Mouse (Mus musculus) T-helper 17 cell (primary cell): ENCODE data around the gene Smarca2.

Experiments used
- in situ Hi-C, 2 experiments: fragments of 300-600 bp; cut with MboI, MseI; formaldehyde crosslinking; loops; 1 replicate in 1 of 2; 2 replicates in 1 of 2; pipeline ENCODE4 v1.15.1; 2025; ENCODE audit warnings: high pct_unique_total_duplicates in 2 of 2

Smarca2 gene

GRCm38 (mm10) chr19:26682731-26683130 is 77.9 kb downstream of the Smarca2 start:
- in situ Hi-C loops, result no loop called here

- in situ Hi-C loops, result no loop called here
Observed at GRCm38 (mm10) chr19:26683731-26684130, 78.9 kb downstream of the Smarca2 start.

DNA sequence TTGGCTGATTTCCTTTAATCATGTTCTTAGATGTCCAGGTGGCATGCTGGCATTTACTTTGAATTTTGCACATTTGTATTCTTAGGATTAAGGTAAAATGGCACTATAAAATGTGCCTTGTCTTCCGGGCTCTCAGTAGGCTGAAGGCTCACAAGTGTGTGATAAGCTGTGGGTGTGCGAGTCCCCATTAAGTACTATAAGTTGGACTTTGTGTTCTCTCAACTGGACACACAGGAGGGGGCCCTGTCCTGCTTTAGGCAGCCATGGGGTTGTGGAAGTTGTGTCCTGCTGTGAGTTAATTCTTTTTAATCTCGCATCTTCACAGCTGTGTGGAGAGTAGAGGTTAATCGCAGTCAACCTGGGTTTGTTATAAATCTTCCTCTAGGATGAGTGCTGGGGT is 85.7 kb downstream of the Smarca2 start:
- in situ Hi-C loops, result no loop called here

- in situ Hi-C loops, result no loop called here
Observed at GRCm38 (mm10) chr19:26697107-26697506, 92.3 kb downstream of the Smarca2 start.

DNA sequence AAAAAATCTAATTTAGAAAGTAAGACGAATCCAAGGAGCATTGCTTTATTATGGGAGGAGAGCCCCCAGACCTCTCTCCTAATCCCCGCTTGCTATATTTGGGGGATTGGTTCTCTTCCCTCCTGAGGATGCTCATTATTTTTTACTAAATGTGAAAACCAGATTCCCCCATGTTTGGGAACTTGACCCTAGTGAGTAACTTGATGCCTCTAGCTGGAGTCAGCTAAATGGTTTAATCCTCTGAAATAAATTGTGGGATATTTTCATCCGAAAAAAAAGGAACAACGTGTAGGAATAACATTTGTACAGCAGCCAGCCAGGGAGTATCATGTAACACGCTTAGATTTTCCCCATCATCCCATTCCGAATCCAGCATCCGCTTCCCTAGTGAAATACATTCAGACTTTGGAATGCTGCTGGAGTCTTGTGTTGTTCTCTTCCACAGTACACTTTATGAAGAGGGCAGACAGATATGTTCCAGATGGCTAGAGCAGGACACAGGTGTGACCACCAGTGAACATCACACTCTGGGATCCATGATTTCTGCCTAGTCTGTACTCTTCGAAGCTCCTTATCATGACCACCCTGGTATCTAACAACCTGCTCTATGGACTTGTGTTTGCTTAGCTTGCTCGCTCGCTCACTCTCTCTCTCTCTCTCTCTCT is 99.8 kb downstream of the Smarca2 start:
- in situ Hi-C loops, result loop anchor here in 1 of 2 experiments (5.0 to 10.0 kb wide), 2 partner anchors 87 to 680 kb away; no protein-coding TSS in a partner anchor

- in situ Hi-C loops, result loop anchor here in 1 of 2 experiments (10.0 kb wide), 1 partner anchor 682 kb away; no protein-coding TSS in a partner anchor
Observed at GRCm38 (mm10) chr19:26706910-26707309, 102.1 kb downstream of the Smarca2 start.

DNA sequence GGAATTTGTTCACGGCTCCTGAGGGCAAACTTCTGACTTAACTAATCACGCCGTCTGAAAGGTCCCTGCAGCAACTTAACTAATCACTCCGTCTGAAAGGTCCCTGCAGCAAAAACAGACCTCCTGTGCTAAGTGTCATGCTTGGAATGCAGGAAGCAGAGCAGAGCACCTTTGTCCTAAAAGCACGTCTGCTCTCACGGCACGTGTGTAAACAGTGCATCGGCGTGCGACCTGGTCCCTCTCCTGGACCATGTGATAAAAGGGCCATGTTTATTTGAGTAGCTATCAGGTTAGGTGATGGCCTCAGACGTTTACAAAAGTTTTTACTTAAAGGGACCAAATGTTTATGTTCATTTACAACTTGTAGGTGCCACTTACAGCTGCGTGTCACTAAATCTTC is 104.2 kb downstream of the Smarca2 start:
- in situ Hi-C loops, result loop anchor here in 1 of 2 experiments (10.0 kb wide), 1 partner anchor 684 kb away; no protein-coding TSS in a partner anchor

GRCm38 (mm10) chr19:26711268-26711667 is 106.4 kb downstream of the Smarca2 start:
- in situ Hi-C loops, result no loop called here

- in situ Hi-C loops, result no loop called here
Observed at GRCm38 (mm10) chr19:26716217-26716616, 111.4 kb downstream of the Smarca2 start.

DNA sequence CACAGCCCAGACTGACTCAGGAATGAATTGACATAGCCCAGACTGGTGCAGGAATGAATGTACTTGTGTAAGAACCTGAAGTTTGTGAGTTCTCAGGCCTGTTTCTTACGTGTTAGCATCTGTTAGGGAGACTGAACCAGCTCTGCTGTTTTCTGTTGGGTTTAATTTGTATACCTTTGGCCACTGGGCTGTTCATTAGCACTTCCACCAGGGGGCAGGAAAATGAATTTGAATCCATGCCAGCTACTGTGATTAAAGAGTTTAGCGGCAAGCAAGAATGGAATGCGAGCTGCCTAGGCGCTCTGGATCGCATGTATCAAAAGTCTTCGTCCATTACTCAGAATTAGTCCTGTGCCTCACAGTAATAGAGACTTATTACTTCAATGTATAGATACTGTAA is 113.4 kb downstream of the Smarca2 start:
- in situ Hi-C loops, result no loop called here

DNA sequence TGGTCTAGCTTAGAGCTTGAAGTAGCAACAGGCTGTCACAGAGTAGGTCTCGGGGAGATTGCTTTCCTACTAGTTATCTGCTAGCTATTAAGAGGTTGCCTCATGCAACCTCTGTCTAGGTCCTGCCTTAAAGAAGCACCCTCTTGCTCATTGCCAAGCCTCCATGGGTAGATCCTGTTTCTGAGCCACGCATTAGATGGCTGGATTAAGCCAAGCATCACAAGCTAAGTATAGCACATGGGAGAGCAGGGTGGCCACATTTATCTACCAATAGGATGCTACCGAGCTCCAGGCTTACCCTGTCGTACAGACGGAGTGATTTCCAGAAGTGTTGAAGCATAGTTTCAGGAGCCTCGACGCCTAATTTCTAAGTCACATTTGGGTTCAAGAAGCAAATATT is 114.3 kb downstream of the Smarca2 start:
- in situ Hi-C loops, result no loop called here

- in situ Hi-C loops, result no loop called here
Observed at GRCm38 (mm10) chr19:26721741-26722140, 116.9 kb downstream of the Smarca2 start.

GRCm38 (mm10) chr19:26723899-26724298 is 119.0 kb downstream of the Smarca2 start:
- in situ Hi-C loops, result no loop called here

- in situ Hi-C loops, result no loop called here
Observed at GRCm38 (mm10) chr19:26724626-26725025, 119.8 kb downstream of the Smarca2 start.

DNA sequence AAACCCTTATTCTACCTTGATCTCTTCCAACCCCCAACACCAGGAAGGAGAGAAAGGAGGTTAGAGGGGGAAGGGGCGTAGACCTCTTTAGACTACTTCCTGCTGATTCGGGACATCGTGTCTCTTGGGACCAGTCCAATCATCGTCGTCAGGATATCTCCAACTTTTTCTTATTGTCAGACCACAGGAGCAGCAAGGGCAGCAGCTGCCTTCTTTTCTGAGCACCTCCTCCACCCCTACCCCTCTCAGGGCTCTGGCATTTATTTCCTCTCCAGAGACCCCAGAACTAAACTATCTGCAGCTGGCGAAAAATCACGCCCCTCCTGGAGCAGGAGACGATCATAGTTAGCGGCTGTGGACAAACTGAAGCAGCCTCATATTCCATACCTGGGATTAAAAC is 122.9 kb downstream of the Smarca2 start:
- in situ Hi-C loops, result no loop called here

DNA sequence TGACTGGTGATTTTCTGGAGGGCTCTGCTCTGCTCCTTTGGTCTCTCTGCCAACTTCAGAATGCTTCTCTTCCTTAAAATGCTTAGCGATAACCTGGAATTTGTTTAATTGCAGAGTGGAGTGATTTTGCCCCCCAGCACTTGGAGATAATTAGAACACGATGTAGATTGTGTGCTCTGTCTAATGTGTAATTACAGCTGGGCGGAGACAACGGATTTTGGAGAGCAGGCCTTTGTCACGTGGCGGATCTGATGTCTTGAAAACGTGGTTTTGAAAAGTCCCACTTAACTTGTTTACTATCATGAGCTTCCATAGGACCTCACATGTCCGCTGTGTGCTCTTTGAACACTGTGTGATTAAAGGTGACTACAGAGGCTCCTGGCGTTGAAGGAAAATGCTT is 125.6 kb downstream of the Smarca2 start:
- in situ Hi-C loops, result loop anchor here in 1 of 2 experiments (5.0 to 10.0 kb wide), 3 partner anchors 94 to 1616 kb away; no protein-coding TSS in a partner anchor

DNA sequence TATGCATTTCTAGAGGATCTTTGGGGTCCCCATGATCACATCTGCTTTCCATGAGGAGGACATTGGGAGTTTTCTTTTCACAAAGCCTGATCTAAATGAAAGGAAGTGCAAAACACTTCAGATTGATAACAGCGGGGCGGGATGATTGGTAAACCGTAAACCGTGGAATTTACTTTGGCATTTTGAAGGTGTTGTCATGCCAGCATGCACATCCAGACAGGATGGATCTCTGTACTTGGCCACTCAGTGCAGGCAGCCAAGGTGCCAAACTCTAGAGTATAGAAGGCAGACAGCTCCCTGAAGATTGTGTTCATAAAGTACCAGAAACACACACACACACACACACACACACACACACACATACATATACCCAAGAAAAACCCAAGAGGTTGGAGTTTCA is 126.3 kb downstream of the Smarca2 start:
- in situ Hi-C loops, result loop anchor here in 1 of 2 experiments (5.0 to 10.0 kb wide), 3 partner anchors 94 to 1616 kb away; no protein-coding TSS in a partner anchor

DNA sequence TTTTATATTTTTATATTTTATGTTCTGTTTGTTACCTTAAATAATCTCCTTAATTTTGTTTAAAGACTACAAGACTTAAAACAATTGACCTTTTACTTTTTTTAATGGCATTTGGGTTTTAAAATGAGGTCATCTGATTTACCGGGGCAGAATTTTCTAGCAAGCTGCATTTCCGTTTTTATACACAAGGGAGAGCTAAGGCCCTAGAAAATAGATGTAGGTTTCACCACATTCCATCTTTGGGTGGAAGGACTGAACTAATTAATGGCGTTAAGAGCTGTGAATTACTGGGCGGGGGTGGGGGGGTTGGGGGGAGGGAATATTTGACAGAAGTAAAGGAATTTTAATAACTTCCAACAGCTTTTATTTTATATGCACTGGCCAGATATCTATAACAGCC is 127.0 kb downstream of the Smarca2 start:
- in situ Hi-C loops, result loop anchor here in 1 of 2 experiments (5.0 to 10.0 kb wide), 3 partner anchors 93 to 1617 kb away; no protein-coding TSS in a partner anchor

GRCm38 (mm10) chr19:26733055-26733454 is 128.2 kb downstream of the Smarca2 start:
- in situ Hi-C loops, result loop anchor here in 1 of 2 experiments (5.0 to 10.0 kb wide), 3 partner anchors 92 to 1618 kb away; no protein-coding TSS in a partner anchor

- in situ Hi-C loops, result loop anchor here in 1 of 2 experiments (5.0 to 10.0 kb wide), 3 partner anchors 91 to 1619 kb away; no protein-coding TSS in a partner anchor
Observed at GRCm38 (mm10) chr19:26733546-26734100, 128.8 kb downstream of the Smarca2 start.

DNA sequence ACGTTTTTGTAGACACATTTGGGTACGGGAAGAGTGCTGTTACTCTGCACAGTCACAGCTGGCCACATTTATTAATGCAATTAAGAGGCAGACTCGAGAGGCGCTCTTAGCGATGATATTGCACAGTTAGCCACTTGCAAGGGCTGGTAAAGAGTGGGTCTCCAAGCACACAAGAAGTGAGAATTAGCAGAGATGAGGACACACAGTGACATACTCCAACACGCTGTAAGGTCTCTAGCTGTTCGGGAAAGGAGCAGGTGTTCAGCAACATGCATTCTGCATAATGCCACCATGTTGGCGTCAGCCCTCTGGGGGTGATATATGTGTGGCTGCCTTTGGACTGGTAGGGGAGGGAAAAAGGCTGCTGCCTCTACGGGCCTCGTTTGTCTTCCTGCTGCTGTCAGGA is 129.9 kb downstream of the Smarca2 start:
- in situ Hi-C loops, result loop anchor here in 1 of 2 experiments (5.0 to 10.0 kb wide), 3 partner anchors 90 to 1620 kb away; no protein-coding TSS in a partner anchor

GRCm38 (mm10) chr19:26745021-26745420 is 140.2 kb downstream of the Smarca2 start:
- in situ Hi-C loops, result loop anchor here (10.0 kb wide), 2 partner anchors 100 to 690 kb away; no protein-coding TSS in a partner anchor
